Mouse (Mus musculus) megakaryocyte, adult 5-6 weeks (primary cell): ENCODE measurements at regions not wholly inside any gene's neighbourhood (a gene's known extent, or its start where the extent isn't known, plus 50 kb on each side); places are given as distances from the start of the nearest gene placed in this dataset.

Source experiments
- ATAC-seq: 2 replicates; pipeline ENCODE4 v1.8.0; 2016; ENCODE audit warnings: mild to moderate bottlenecking, inconsistent platforms; ENCODE audit not compliant: poor library complexity, severe bottlenecking

DNA sequence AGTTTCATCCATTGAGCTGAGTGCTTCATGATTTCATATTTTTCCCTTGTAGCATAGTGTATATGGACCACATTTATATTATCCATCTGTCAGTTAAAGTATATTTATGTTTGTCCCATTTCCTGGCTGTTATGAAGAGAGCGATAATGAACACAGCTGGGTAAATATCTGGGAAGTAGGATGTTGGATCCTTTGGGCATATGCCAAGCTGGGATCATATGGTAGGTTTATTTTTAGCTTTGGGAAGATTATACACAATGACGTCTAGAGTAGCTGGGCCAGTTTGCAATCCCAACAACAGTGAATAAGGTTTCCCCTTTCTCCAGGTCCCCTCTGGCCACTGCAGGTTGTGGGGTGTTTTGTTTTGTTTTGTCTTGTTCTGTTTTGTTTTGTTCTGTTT is 164.5 kb downstream of the Gm765 start:
- ATAC-seq = no peak

DNA sequence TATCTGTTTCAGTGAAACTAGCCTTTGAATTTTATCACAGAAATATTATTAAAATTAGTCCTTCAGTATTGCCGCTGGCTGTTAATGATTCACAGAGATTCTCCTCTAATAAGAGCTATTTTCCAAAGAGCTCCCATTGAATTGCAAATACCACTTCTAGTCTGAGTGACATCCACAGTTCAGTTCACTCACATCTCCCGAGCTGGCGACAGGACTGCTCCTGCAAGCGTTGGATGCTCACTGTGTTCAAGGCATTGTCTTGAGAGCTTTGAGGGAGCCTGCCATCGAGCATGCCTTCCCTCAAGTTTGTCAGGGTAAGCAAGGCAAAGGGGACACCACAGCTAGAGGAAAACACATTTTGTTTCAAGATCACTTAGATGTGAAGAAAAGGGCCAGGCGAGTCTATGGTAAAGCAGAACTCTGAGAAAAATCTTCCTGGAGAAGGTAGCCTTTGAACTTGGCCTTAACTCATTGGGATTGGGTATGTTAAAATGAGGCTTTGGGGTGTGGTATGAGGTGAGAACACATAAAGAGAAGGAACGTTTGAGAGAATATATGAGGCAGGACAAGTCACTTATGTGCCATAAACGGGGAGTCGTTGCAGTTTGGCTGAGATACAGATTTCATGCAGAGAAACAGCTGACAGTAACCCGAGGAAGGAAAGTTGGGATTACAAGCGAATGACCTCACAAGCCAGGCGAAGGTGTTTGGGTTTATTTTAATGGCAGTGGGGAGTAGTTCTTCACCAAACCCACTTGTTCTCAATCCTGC is 193.3 kb downstream of the Gm765 start:
- ATAC-seq = no peak

DNA sequence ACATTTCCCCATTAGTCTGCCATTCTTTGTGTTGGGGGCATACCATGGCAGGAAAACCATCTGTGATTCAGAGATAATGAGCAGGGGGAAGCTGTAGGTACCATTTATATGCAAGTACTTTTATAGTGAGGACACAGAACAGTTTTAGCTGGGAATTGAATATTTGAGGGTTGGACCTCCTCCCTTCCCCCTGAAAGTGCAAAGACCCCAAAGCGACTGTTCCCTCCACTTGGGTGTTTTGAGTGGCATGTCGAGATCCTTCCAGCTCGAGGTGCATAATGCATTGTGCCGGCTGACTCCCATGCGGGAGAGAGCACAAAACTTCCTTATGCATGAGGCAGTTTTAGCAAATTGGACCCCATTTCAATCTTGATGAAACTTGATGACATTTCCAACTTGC is 194.7 kb downstream of the Gm765 start:
- ATAC-seq = no peak

DNA sequence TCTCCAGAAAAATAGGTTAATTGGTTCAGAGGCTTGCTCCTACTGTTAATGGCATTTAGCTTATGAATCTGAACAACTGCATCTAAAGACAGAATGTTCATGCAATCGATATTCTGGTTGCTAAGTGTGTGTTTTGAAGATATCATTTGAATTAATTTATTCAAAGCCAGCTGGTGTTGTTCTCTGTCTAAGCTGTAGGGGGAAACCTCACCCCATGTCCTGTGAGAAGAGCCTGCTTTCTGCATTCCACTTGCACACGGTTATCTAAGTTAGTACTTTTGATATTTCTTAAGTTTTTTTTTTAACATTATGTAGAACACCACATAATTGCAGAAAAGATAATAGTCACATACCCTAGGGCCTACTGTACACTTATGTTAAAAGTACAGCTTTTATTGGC is 209.6 kb downstream of the Gm765 start:
- no peak for ATAC-seq

DNA sequence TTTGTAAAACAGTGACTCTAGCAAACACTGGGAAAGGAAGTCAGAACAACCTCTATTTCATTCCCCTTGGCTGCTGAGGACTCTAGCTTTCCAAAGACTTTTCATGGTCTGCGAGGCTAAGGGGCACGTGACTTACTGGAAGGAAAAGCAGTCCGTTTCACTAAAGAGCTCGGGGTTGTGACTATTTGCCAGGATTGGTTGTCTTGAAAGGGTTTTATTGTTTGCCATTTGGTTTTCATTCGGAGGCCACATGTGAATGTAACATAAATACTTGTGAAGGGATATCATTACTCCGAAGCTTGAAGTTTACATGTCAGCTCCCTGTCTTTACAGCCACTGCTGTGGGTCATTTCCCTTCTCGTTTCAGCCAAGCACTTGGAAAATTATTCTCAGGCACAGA is 217.1 kb downstream of the Gm765 start:
- no peak for ATAC-seq

DNA sequence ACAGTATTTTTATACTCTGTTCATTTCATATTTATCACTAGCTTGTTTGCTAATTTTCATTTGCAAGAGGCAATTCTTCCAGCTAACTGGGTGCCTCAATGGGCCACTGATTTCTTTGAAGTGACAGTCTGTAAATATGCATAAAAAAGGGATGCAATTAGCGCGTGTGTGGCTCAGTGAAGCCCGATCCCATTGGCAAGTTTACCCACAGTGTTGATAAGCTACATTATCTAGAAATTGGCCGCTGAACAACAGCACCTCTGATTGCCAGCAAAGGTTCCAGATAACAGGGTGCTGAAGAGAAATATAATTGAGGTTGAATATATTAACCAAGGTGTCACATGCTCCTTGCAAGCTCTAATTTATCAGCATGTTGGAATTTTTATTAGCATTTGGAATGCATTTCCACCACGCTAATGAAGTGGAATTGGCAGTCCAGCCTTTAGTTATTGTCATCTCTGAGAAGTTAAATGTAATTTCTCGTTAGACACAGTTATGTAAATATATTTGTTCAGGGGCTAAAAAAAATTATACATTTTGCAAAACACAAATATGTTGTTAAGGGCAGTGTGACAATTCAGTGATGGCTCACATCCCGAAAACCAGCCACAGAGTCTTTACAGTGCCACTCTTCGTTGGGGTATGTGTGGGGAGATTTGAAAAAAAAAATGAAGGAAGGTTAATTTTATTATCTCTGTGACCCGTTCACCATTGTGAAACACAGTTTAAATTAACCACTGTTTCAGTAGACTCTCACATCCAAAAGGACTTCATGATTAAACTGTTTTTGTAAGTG is 224.0 kb downstream of the Gm765 start:
- ATAC-seq = no peak

DNA sequence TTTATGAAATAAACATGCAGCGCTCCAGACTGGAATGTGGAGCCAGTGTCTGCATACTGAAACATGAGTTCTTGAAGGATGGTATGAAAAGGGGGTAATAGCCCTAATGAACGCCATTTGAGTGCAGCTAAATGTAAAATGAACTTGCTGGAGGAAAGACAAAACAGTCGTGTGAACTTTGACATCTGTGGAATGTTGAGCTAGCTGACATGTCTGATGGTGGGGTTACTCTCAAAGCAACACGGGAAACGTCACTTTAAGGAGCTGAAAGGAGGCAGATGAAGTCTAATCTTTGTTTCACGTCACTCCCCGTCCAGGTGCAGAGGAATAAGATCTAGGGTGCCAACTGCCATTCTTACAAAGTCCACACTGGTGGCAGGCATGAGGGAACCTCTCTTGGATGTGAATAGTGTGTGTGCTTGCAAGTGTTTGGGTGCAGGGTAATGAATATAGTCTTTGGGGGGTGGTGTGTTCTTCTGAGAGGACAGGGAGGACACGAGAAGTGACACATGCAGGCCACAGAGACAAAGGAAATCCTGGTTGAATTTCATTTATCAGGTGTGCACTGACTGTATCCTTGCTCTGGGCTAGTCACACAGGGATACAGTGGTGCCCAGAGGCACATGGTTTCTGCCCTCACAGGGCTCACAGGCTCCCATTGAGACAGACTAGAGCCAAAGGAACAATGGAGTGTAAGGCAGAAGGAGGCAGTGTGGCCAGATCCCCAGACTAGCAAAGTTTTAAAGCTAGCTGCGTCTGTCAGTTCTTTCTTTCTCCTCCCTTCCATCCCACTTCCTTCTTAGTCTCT is 228.0 kb downstream of the Gm765 start:
- 0 out of 2 replicates have a peak, but pooled peaks have one; percentile 12 for ATAC-seq

DNA sequence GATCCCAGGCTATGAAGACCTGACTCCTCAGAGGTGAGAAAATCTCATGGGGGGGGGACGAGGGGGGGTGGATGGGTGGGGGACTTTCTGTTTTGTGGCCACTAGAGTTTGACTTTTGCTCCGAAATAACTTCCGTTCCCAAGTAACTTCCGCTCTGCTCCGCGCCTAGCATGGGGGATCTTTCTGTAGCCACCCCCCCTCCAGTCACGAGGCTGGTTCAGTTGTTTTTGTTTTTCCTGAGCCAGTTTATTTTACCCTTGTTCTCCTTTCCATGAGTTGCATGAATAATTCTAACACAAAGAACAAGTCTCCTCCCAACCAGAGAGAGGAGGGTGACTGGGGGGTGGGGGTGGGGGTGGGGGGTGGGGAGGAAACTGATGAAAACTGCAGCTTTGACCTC is 228.8 kb downstream of the Gm765 start:
- ATAC-seq = peak; percentile 88

DNA sequence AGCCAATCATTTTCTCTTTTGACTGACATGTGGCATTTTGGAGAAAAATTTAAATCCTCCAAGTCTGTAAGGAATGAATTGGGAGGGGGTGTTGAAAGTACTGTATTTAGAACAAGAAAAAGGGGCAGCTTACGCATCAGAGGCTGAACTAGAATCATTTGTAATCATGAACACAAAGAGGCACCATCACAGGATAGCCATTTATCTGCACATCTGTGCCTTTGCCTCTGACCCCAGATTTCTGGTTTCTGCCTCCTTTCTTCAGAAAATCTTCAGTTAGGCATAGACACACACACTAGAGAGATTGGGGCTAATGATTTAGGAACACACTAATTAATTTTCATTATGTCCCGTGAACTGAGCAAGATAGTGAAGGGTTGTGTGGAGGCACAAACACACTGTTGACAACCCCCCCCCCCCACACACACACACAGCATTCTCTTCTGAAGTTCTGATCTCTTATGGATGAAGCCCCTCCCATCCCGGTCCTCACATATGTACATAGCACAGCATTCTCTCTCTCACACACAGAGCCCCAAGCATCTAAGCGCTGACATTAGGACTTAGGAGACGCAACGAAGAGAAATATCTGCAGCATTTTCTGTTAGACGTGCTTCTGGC is 229.9 kb downstream of the Gm765 start:
- ATAC-seq = no peak

DNA sequence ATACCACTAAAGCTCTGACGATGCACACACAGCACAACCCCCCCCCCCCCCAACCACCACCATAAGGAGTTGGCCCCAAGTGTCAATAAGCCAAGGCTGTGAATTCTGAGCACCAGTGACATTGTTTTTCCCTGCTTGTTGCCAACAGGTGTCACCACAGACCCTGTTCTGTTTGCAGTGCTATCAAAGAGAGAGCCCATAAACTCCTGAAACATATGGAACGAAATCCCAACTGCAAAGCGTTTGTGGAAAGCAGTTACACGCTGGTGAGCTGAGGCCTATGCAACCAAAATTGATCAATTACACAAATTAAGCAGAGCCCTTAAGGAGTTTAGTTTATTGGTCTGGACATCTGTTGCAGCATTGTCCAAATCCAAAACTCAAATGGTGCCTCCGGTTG is 235.4 kb downstream of the Gm765 start:
- no peak for ATAC-seq

DNA sequence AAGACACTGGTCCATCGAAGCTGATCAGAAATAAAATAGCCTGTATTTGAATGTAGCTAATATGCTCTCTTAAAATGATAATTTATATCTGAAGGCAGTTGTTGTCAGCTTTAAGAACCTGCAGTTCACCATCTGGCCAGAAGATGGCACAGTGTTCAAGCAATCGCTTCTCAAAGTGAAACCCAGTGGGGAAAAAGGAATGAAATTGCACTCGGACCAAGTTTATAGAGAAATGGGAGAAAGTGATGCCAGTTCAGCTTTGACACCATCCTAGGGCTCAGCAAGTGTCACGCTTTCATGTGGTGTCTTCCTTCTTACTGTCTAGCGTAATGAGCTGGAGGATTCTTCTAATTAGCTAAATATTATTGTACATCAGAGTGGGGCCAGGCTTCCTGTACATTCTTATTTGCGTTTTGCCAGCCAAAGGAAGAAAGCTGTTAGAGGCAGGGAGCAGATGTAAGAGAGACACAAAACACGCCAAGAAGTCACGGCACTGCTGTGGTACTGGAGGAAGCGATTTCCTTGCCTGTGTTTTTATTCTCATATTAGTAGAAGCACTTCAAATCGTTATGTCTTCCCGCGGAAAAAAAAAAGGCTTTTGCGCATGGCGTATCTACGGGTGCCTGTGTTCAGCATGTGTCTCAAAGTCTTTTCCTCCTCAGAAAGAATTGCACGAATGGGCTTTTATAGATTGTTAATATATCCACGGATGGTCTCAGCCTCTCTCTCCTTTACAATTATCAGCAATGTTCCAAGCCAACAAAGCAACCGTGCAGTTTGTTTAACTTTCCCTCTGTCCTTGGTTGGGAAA is 237.1 kb downstream of the Gm765 start:
- peak; percentile 94 for ATAC-seq

DNA sequence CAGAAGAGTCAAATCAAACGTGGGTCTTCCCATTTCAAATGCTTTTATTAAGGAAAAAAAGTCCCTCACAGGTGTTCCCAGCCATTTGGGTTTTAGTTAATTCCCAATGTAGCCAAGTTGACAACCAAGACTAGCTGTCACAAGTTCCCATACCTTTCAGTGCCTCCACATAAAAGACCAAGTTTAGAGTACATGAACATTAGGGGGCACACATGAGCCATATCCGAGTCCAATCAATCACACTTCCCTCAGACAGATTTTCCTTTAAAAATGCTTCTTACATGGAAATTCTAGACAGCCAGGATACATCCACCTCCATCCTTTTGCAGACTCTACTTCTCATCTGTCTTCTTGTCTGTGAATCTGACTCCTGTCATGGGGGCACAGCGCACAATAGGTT is 238.1 kb downstream of the Gm765 start:
- no peak for ATAC-seq

DNA sequence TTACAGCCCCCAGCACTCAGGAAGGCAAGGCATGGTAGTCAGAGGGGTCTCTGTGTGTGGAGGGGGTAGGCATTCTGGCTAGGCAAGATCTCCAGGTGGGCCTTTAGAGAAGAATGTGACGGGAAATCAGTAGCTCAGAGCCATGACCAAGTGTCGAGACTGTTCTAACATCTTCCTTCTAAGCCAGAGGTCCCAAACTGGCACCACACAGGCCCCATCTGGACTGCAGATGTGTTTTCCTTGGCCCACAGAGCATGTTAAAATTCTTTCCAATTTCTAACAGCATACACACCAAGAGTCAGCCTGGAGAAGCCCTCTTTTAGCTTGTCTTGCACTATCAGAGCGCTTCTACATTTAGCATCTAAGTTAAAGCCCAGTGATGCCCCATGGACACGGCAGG is 241.5 kb downstream of the Gm765 start:
- no peak for ATAC-seq

DNA sequence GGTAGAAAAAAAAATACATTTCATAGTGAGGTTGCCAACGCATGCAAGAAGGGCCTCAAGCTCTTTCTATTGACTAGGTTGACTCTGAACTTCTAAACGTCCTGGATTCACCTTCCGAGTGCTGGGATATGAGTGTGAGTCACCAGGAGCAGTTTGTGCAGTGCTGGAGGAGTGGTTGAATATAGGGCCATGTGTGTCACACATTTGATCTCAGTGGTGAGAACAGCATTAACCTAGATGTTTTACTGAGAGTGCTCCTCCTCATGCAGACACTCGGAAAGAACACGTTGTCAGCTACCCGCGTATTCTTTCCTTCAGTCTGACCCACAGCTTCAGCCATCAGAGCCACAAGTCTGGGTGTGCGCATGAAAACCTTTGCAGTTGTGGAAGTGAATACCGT is 243.4 kb downstream of the Gm765 start:
- no peak for ATAC-seq

DNA sequence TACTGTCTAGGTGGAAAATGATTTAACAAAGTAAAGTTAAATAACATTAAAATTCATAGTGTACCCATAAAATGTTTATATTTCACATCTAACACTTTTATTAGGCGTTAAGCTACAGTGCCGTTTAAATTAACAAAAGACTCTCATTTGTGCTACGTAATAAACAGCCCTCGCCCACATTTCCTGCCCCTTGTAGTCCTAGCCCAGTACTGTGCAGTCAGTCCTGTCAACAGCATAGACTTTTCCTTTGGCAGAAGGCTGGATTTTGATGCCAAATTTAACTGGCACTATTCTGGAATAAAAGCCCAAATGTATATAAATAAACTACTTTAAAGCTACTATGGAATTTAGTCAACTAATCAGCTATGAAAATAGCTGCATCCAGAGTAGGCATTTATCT is 247.3 kb downstream of the Gm765 start:
- ATAC-seq = no peak

DNA sequence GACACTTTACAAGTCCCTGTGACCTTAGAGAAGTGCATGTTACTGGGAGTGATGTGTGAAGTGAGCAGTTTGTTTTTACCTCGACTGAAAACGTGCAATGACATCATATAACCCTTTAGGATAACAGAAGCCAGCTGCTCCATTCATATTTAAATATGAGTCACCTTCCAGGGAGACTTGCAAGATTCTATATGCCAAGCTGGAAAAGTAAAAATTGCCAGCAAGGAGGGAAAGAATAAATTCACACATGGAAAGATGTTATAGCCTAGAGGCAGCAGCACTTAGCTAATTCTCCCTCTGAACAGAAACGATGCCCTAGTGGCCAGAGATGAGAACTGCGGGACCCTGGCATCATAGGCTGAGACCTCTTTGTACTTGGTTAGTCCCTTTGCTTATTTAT is 253.4 kb downstream of the Gm765 start:
- ATAC-seq = no peak; the same call in 1 of the 2 replicates

DNA sequence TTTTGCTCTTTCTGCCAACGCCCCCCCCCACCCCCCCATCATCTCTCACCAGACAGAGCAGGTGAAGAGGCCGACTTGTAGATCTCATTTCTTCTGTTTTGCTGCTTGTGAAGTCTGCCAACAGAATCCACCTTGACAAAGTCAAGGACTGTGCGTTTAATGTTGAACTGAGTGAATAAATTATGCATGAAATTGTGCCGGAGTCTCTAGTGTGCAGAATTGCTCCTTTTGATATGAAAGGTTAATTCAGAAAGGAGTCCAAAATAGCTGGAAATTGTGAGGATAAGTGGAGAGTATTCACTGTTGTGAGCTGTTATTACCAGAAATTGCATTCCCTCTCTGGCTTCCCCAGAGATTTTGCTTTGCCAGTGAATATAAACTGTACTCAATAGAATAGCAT is 262.5 kb downstream of the Gm765 start:
- no peak for ATAC-seq
